In genomic region chr13:94451229-94451628, GRCm38 (mm10) we compare ENCODE assay signal across 10 mouse cellular contexts.
DNase-seq lines count a peak whose midpoint lies in the region; ATAC-seq lines count a peak whose summit lies in the region.
"Had no signal": no experiment of that assay in that cellular context is flagged by ENCODE, and none has a peak within 500 bp of the region (broad histone marks: within the 10 kb centered on the region; RNA-seq: fewer than 3 reads in every experiment).

No protein-coding gene starts in this region.

- H3K4me3 ChIP-seq in kidney, embryonic 16.5 days (ENCODE audit: low read length) = no peak overlapping the region
- no peak overlapping the region for H3K4me3 ChIP-seq in kidney, embryonic 15.5 days (replicated peaks)
- no peak overlapping the region for H3K4me3 ChIP-seq in forebrain, embryonic 13.5 days
- H3K4me3 ChIP-seq: erythroblast, embryonic 14.5 days; megakaryocyte, embryonic 14.5 days had no signal

- 70% methylated on average over 6 of the region's 6 CpGs for WGBS in kidney, embryonic 16.5 days
- WGBS in kidney, embryonic 15.5 days = 59% methylated on average over 6 of the region's 6 CpGs
- WGBS in forebrain, embryonic 13.5 days = 45% methylated on average over 6 of the region's 6 CpGs

- H3K4me2 ChIP-seq in kidney, embryonic 16.5 days (replicated peaks; ENCODE audit: low read depth, low read length) = no peak overlapping the region
- H3K4me2 ChIP-seq in kidney, embryonic 15.5 days = no peak overlapping the region
- H3K4me2 ChIP-seq in forebrain, embryonic 13.5 days = no peak overlapping the region

- no peaks in the 10 kb centered on the region for H3K27me3 ChIP-seq in kidney, embryonic 16.5 days (ENCODE audit: insufficient read depth, low read length)
- no peaks in the 10 kb centered on the region for H3K27me3 ChIP-seq in kidney, embryonic 15.5 days
- no peaks in the 10 kb centered on the region for H3K27me3 ChIP-seq in forebrain, embryonic 13.5 days
- H3K27me3 ChIP-seq: megakaryocyte, embryonic 14.5 days had no signal

- no peak overlapping the region for H3K9ac ChIP-seq in kidney, embryonic 16.5 days (replicated peaks; ENCODE audit: low read length)
- H3K9ac ChIP-seq in kidney, embryonic 15.5 days = no peak overlapping the region
- H3K9ac ChIP-seq in forebrain, embryonic 13.5 days = no peak overlapping the region

- ATAC-seq in kidney, embryonic 16.5 days (ENCODE audit: low FRiP score, low TSS enrichment) = 0 out of 2 replicates have a peak, but pooled peaks have one; percentile 27
- no peak for ATAC-seq in kidney, embryonic 15.5 days (replicated peaks; ENCODE audit: low FRiP score)
- peak; percentile 70 for ATAC-seq in forebrain, embryonic 13.5 days

- H3K27ac ChIP-seq in kidney, embryonic 16.5 days (ENCODE audit: low read length) = no peak overlapping the region
- no peak overlapping the region for H3K27ac ChIP-seq in kidney, embryonic 15.5 days
- H3K27ac ChIP-seq in forebrain, embryonic 13.5 days = no peak overlapping the region

- H3K4me1 ChIP-seq in kidney, embryonic 16.5 days (ENCODE audit: insufficient read depth, low read length) = no peaks in the 10 kb centered on the region
- H3K4me1 ChIP-seq in kidney, embryonic 15.5 days = no peaks in the 10 kb centered on the region
- H3K4me1 ChIP-seq in forebrain, embryonic 13.5 days = no peaks in the 10 kb centered on the region

- H3K36me3 ChIP-seq in kidney, embryonic 16.5 days (ENCODE audit: insufficient read depth, low read length) = peaks cover 25% of the 10 kb centered on the region
- H3K36me3 ChIP-seq in kidney, embryonic 15.5 days = peaks cover 44% of the 10 kb centered on the region
- H3K36me3 ChIP-seq in forebrain, embryonic 13.5 days (ENCODE audit: poor library complexity, severe bottlenecking) = no peaks in the 10 kb centered on the region

- DNase-seq in adipocyte (ENCODE audit: low spot score) = peak; percentile 24
- peak; percentile 50 for DNase-seq in kidney, postnatal 10 days
- peak; percentile 63 for DNase-seq in lung, postnatal 10 days
- peak; percentile 49 to 67 for DNase-seq in right cerebral cortex, adult 2 months (ENCODE audit: low spot score in 2 of 2)
- DNase-seq in spleen, postnatal 14 days (ENCODE audit: low spot score in 2 of 2) = no peak

- H3K9me3 ChIP-seq in kidney, embryonic 16.5 days (ENCODE audit: low read length) = no peaks in the 10 kb centered on the region
- H3K9me3 ChIP-seq in kidney, embryonic 15.5 days (replicated peaks) = no peaks in the 10 kb centered on the region
- H3K9me3 ChIP-seq in forebrain, embryonic 13.5 days (replicated peaks) = no peaks in the 10 kb centered on the region
- H3K9me3 ChIP-seq: megakaryocyte, embryonic 14.5 days had no signal

Comparison
In these comparisons a context has a peak if more than half of its experiments do, and no peak if none do; other contexts are left out.
1. DNase-seq: peak in adipocyte (single experiment), kidney, postnatal 10 days (single experiment), lung, postnatal 10 days (single experiment) and right cerebral cortex, adult 2 months (2 of 2); none in spleen, postnatal 14 days (0 of 2).